Mouse (Mus musculus) retina, postnatal 1 day (tissue): ENCODE results near the gene Ckap5.
A peak's percentile ranks its signal among the peaks of the same experiment; 100 is the strongest.
"Not testable (repeated sequence)": the region's sequence is repeated elsewhere in the genome, so short reads cannot be mapped to it uniquely, and the experiment has no call there.

Source experiments
- DNase-seq: peaks from one replicate; pipeline ENCODE4 v3.0.0-alpha.2; 2012

Gene Ckap5

DNA sequence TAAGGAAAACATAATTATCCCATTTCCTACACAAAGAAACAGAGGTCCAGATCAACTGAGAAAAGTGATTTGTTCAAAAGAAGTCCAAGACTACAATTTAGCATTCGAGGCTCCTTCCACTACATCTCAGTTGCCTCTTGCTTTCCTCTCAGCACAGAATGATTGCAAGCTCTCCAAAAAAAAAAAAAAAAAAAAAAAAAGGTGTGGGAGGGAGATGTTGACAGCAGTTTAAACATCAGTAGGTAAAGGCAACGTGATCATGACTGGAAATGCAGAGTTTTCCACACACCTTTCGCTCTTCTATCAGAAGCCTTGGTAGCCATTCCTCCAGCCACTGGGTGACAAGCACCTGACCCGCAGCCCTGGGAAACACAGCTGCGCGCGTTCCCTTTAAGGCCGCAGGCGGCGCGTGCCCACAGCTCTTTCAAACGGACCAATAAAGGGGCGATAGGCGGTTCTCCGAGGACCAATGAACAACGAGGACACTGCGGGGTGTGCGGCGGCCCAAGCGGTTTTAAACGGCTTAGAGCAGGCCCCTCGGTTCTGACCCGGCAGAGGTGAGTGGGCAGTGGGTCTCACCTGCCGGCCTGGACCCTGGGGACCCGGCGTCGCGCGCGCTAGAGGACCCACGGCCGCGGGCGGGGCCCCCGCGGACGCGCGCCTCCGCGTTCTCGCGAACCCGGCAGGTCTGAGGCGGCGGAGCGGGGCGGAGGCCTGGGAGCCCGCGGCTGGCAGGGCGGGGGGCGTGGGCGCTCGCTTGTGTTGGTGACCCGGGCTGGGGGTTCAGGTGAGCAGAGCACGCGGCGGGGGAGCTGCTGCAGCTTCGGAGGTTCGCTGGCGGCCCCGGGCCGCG is at the start of gene Ckap5:
Gene Ckap5 (plus strand): TSS at position 469 of the 853 bp plus-strand sequence.
- DNase-seq = peak; percentile 97

DNA sequence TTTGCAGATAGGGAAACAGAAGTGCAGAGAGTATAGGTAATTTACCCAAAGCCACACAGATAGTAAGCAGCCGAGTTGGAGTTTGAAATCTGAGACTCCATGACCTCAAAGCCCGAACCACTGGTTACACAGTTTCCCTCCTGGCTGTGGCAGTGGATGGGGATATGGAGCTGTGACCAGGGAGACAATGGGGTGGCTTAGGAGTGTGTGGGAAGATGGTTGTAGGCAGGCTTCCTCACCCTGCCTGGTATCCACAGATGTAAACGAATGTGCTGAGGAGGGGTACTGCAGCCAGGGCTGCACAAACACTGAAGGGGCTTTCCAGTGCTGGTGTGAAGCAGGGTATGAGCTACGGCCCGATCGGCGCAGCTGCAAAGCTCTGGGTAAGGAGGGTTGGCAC is 49.7 kb upstream of the Ckap5 start:
- no peak for DNase-seq

DNA sequence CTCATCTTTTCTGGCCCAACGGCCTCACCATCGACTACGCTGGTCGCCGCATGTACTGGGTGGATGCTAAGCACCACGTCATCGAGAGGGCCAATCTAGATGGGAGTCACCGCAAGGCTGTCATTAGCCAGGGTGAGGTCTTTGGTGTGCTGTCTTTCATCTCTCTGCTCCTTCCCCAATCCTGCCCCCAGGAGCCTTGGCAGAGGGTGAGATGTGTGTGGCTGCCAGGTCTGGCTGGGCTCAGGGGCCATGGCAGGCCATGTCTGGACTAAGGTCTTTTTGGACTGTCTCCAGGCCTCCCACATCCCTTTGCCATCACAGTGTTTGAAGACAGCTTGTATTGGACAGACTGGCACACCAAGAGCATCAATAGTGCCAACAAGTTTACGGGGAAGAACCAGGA is 46.2 kb upstream of the Ckap5 start:
- no peak for DNase-seq

DNA sequence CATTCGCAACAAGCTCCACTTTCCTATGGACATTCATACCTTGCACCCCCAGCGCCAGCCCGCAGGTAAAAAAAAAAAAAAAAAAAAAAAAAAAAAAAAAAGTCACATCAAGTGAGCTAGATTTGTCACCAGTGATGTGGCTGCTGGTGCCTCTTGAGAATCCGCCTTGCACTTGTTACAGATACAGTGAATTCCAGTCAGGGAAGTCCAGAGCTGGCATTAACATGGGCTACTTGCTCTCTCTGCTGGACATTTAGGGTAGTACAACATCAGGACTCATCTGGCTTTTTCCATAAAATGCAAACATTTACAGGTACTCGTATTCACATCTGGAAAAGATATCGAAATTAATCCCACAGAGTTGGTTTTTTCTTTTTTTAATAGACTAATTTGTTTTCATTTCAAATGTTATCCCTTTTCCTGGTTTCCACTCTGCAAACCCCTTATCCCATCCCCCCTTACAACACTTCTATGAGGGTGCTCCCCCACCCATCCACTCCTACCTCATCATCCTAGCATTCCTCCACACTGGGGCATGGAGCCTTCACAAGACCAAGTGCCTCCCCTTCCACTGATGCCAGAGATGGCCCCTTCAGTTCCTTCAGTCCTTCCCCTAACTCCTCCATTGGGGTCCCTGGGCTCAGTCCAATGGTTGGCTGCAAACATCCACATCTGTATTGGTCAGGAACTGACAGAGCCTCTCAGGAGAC is 45.6 kb upstream of the Ckap5 start:
- peak; percentile 84 for DNase-seq

DNA sequence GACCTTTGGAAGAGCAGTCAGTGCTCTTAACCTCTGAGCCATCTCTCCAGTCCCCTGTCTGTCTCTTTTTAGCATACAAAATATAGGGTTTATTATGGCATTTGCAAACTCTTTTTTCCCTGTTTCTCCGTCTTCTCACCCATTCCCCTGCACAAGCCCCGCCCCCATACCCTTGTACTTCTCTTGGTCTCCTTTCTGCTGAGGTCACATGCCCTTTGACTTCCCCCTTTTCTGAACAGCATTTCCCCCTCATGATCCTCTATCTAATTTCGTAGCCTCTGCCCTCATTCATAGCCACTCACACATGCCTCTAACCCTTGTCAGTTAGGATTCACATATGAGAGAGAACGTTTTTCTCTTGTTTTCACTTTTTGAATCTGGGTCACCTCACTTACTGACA is 41.9 kb upstream of the Ckap5 start:
- no peak for DNase-seq

DNA sequence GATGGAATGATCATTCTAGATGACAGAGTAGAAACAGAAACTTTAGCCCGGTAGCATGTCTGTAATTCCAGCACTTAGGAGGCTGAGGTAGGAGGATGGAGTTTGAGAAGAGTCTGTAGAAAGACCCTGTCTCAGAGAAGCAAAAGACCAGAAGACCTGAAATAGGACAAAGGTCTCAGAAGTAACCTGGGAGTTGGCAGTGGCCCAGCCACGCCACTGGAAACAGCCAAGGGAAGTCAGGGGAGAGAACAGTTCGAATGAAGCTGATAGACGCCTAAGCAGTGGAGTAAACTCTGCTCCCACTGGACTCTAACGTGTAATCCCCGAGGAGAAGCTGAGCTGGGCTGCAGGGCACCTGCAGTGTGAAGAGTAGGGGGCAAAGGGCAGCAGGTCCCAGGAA is 41.3 kb upstream of the Ckap5 start:
- DNase-seq = no peak

DNA sequence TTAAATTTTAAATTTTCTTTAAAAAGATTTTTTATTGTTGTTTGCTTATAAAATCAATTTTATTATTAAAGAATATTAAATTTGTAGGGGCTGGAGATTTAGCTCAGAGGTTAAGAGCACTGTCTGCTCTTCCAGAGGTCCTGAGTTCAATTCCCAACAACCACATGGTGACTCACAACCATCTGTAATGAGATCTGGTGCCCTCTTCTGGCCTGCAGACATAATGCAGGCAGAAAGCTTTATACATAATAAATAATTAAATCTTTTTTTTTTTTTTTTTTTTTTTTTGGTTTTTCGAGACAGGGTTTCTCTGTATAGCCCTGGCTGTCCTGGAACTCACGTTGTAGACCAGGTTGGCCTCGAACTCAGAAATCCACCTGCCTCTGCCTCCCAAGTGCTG is 39.3 kb upstream of the Ckap5 start:
- DNase-seq = not testable (repeated sequence)

DNA sequence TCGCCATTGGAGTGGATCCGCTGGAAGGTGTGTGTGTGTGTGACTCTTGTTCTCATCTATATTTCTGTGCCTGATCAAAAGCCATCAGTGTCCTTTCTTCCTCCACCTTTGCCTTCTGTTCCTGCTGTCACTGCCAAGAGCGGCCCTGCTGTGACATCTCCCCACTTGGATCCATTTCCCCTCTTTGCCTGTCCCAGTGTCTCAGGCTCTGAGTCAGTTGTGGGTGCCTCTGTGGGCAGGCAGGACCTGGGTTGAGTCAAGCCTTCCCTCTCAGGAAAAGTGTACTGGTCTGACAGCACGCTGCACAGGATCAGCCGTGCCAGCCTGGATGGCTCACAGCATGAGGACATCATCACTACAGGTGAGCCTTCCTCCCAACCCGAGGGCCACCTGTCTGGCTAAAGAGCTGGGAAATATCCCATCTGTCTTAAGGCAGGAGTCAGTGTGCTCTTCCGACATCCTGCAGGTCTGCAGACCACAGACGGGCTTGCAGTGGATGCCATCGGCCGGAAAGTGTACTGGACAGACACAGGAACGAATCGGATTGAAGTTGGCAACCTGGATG is 34.4 kb upstream of the Ckap5 start:
- no peak for DNase-seq

DNA sequence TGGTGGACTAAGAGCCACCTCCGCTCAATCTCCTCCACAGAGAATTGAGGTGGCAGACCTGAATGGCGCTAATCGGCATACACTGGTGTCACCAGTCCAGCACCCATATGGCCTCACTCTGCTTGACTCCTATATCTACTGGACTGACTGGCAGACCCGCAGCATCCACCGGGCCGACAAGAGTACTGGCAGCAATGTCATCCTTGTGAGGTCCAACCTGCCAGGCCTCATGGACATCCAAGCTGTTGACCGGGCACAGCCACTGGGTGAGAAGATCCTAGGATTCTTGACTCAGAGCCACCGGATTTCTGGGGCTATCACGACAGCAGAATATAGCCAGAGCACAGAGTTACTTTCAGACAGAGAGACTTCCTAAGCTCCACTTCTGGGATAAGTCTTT is 32.6 kb upstream of the Ckap5 start:
- DNase-seq = no peak

DNA sequence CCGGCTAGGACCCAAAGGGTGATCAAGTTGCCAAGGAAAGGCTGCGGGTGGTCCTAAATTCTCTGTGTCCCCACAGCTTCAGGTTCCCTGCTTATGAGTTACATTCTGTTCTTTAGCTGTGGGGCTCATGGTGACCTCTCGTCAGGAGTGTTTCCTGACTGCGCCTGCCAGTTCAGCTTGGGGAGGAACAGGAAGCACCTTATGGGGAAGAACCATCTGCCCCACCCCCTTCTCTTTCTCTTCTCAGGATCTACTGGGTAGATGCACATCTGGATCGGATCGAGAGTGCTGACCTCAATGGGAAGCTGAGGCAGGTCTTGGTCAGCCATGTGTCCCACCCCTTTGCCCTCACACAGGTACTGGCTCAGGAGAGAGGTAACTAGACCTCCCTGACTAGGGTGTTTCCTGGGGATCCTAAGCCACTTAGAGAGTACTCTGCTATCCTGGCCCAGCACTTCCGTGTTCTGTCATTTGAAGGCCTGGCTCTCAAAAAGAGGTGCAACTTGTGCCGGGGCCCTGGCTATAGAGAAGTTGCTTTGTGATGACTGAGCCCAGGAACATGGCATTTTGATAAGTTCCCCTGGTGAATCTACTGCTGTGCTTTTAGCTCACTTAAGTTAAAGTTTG is 28.4 kb upstream of the Ckap5 start:
- DNase-seq = no peak

DNA sequence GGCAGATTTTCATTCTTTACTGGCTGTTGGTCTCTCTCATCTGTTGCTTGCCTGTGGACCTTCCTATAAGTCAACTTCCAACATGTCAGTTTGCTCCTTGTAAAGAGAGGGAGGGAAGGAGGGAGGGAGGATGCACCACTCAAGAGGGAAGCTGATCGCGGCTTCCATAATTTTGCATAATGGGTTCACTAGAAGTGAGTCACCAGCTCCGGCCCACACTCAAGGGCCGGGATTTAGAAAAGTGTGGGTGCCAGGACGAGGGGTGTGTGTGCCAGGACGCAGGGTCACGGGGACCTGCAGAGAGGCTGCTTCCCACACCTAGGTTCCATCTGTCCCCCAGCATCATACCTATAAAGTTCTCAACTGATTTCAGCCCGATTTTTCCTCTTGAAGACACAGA is 18.5 kb upstream of the Ckap5 start:
- no peak for DNase-seq

DNA sequence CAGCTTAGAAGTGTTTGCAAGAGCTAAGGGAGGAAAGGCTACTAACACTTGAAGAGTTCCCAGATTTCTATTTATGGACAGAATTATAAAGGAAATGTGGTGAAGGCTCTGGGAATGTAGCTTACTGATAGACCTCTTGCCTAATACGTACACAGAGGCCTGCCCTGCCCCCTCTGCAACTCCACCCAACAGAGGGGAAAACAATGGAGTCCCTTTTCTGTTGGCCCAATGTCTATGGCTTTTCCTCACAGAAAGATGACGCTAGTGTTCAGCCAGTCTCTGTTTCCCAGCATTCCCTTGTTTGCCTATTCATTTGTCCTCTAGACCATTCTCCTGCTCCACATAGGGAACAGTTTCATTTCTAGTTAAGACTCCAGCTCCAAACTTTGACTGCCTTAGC is 9.4 kb upstream of the Ckap5 start:
- DNase-seq = peak; percentile 68

DNA sequence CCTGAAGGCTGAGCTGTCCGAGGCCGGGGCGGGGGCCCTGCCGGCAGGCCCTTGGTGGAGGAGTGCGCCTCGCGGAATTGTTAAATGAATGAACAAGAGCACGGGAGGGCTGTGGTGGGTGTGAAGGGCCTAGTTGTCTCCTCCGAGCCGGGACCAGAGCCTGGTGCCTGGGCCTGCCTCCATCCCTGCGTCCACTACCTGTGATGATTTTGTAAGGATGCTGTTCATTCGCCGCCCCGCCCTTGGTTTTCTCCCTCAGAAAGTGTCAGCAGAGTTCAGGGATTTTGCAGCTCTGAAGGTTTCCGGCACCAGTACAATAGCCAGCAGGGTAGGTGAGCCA is 555 bp downstream of the Ckap5 start:
- no peak for DNase-seq

DNA sequence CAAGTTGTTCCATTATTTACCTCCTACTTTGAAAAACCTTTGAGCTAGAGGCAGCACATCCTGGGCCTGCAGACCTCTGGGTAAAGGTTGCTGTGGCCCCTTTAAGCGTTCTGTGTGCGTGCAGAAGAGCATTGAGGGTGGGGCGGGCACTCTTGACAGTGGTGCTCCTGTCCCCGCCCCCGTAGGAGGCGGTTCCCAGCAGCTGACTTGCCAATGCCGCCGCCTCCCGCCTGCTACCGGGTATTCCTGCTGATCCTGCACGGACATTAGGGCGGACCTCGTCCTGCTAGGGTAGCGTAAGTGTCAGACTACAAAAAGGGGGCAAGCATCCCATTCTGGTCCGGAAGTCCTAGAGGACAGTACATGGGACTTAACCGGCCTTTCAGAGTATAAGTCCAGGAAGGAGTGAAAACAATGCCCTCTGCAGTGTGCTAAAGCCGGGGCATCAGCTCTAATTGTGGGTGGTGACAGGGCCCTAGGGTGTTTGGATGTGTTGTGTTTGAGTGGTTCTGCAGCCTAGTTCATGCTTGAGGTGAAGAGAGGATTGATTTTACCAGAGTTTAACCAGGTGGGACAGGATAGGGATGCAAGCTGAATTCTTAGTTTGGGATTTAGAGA is 11.1 kb downstream of the Ckap5 start:
- DNase-seq = peak; percentile 90

DNA sequence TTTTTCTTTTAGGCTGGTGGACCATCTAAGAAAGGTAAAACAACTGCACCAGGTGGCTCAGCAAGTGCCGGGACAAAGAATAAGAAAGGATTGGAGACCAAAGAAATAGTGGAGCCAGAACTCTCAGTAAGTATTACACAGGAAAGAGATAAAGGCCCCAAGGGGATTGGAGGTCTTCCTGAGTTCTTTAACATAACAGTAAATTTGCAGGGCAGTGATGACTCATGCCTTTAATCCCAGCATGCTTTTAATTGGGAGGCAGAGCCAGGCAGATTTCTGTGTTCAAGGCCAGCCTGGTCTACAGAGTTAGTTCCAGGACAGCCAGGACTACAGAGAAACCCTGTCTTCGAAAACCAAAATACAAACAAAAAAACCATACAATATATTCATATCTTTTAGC is 41.6 kb downstream of the Ckap5 start:
- no peak for DNase-seq

DNA sequence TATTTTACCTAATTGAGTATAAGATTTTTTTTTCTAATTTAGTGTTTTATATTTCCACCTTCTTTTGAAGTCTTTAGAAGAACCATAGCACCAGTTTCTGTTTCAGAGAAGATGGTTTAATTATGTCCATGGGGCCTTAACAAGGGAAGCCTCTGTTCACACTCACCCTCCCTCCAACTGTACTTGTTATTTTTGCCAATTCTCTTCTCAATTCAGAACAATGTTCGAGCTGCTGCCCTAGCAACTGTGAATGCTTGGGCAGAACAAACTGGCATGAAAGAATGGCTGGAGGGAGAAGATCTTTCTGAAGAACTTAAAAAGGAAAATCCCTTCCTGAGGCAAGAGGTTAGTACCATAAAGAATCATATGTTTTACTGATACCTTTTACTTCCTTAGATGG is 54.3 kb downstream of the Ckap5 start:
- DNase-seq = no peak

DNA sequence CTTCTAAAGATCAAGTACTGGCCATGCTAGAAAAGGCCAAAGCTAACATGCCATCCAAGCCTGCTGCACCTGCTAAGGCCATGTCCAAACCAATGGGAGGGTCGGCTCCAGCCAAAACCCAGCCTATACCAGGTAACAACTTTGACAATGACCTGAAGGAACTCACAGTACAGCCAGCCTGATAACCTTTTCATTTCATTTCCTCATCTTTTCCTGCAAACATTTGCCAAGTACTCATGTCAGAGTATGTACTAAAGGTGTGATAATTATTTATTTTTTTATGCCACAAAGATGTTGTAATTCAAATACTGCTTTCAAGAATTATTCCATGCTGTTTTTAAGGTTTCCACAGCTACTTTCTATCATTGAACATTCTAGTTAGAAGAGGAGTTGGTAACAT is 59.7 kb downstream of the Ckap5 start:
- DNase-seq = no peak

DNA sequence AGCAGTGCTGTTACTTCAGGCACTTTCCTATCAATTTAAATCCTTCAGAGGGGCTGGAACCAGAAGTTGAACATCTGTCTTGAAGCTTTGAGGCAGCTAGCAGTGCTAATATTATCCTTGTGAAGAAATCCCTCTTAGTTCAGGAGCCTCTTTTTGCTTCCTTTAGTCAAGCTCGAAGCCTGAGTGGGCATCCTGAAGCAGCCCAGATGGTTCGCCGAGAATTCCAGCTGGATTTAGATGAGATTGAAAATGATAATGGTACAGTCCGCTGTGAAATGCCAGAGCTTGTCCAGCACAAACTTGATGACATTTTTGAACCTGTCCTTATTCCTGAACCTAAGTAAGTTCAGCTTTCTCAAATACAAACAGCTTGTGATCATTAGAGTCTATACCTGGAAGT is 73.9 kb downstream of the Ckap5 start:
- no peak for DNase-seq

DNA sequence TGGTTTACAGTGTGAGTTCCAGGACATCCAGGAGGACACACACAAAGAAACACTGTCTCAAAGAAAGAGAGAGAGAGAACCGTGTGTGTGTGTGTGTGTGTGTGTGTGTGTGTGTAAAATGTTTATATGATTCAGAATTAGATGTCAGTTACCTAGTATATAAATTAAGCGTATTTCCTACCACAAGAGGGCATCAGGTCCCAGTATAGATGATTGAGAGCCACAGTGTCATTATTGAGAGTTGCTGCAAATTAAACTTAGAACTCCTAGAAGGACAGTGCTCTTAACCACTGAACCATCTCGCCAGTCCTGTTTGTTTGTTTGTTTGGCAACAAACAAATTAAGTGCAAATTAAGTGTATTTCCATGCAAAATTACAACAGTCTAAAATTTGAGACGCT is 75.8 kb downstream of the Ckap5 start:
- no peak for DNase-seq

DNA sequence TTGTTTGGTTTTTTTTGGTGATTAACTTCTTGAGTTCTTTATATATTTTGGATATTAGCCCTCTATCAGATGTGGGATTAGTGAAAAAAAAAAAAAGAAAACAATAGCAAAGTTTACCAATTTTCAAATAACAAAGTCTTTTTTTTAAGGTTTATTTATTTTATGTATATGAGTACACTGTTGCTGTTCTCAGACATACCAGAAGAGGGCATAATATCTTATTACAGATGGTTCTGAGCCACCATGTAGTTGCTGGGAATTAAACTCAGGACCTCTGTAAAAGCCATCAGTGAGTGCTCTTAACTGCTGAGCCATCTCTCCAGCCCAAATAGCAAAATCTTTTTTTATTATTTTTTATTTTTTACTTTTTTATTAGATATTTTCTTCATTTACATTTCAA is 82.8 kb downstream of the Ckap5 start:
- not testable (repeated sequence) for DNase-seq

DNA sequence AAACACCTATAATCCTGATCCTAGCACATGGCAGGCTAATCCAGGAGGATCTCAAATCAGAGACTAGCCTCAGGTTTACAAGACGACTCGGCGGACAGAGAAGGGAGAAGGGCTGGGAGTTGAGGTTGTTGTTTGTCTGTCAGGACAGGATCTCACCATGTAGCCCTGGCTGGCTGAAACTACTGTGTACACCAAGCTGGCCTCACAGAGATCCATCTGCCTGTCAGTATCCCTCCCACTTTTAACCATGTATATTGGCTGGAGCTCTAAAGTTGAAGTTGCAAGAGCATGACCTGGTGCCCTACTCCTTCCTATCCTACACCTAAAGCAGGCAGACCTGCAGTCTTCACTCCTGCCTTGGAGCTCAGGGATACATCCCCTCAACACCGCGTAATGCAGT is 95.8 kb downstream of the Ckap5 start:
- DNase-seq = no peak

DNA sequence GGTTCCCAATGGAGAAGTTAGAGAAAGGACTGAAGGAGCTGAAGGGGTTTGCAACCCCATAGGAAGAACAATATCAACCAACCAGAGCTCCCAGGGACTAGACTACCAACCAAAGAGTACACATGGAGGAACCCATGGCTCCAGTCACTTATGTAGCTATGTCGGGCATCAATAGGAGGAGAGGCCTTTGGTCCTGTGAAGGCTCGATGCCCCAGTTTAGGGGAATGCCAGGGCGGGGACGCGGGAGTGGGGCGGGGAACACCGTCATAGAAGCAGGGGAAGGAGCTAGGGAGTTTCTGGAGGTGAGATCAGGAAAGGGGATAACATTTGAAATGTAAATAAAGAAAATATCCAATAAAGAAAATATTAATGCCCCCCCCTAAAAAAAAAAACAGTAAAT is 96.8 kb downstream of the Ckap5 start:
- DNase-seq = not testable (repeated sequence)

DNA sequence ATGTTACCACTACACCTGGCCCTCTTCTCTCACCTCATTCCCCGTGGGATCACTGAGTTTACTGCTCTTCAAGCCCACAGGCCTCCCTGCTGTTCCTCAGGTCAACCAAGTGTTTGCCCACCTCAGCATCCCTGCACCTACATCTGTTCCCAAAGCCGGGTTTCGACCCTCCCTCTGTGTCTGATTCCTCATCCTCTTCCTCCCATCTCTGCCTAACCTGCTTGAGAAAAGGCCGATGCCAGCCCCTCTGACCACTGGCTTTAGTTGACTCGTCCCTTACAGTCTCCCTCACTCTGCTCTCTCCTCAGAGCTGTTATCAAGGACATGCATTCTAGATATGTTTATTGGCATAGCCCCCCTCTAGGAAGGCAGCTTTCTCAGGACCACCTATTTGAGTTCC is 100.9 kb downstream of the Ckap5 start:
- no peak for DNase-seq
